Mouse (Mus musculus): ENCODE results near the gene Mpzl3. TPM values are rescaled to one million over a fixed set of nuclear protein-coding genes. Genes with fewer than 3 reads are reported as not detected.

Mpzl3 gene
- polyA plus RNA-seq, 1 experiment = 4.4 TPM

Other genes starting within 250 kb of the Mpzl3 start
- 7.0 and 7.3 TPM in 2 replicates for gene Kmt2a, start 173.9 kb upstream of the Mpzl3 start, polyA plus RNA-seq (2012; ENCODE audit: insufficient read depth, insufficient read length, missing spikeins)
- gene Atp5l, start 134.4 kb upstream of the Mpzl3 start, polyA plus RNA-seq (2012; ENCODE audit: insufficient read depth, insufficient read length, missing spikeins) = 2,562 and 2,957 TPM in 2 replicates
- 36.6 and 40.7 TPM in 2 replicates for gene Ube4a, start 89.6 kb upstream of the Mpzl3 start, polyA plus RNA-seq (2012; ENCODE audit: insufficient read depth, insufficient read length, missing spikeins)
- 1.5 TPM in 1 of 2 replicates, not detected in the other for gene Cd3g, start 74.8 kb upstream of the Mpzl3 start, polyA plus RNA-seq (2012; ENCODE audit: insufficient read depth, insufficient read length, missing spikeins)
- not detected in 2 replicates for gene Cd3d, start 73.4 kb upstream of the Mpzl3 start, polyA plus RNA-seq (2012; ENCODE audit: insufficient read depth, insufficient read length, missing spikeins)
- gene Cd3e, start 45.6 kb upstream of the Mpzl3 start, polyA plus RNA-seq (2012; ENCODE audit: insufficient read depth, insufficient read length, missing spikeins) = not detected in 2 replicates
- gene Mpzl2, start 15.4 kb upstream of the Mpzl3 start, polyA plus RNA-seq (2012; ENCODE audit: insufficient read depth, insufficient read length, missing spikeins) = 36.3 and 57.0 TPM in 2 replicates
- not detected in 2 replicates for gene Jaml, start 24.0 kb downstream of the Mpzl3 start, polyA plus RNA-seq (2012; ENCODE audit: insufficient read depth, insufficient read length, missing spikeins)
- gene Scn2b, start 62.6 kb downstream of the Mpzl3 start, polyA plus RNA-seq (2012; ENCODE audit: insufficient read depth, insufficient read length, missing spikeins) = not detected in 2 replicates
- gene Scn4b, start 83.2 kb downstream of the Mpzl3 start, polyA plus RNA-seq (2012; ENCODE audit: insufficient read depth, insufficient read length, missing spikeins) = 1.9 and 3.5 TPM in 2 replicates
- 1.7 and 8.6 TPM in 2 replicates for gene BC049352, start 126.8 kb downstream of the Mpzl3 start, polyA plus RNA-seq (2012; ENCODE audit: insufficient read depth, insufficient read length, missing spikeins)
- gene Tmprss4, start 148.9 kb downstream of the Mpzl3 start, polyA plus RNA-seq (2012; ENCODE audit: insufficient read depth, insufficient read length, missing spikeins) = not detected in 2 replicates
- gene Il10ra, start 214.0 kb downstream of the Mpzl3 start, polyA plus RNA-seq (2012; ENCODE audit: insufficient read depth, insufficient read length, missing spikeins) = 1.8 TPM in 2 replicates

Data from brown adipose tissue, adult 24 weeks (tissue).